Mouse (Mus musculus): ENCODE measurements at regions not wholly inside any gene's neighbourhood (a gene's known extent, or its start where the extent isn't known, plus 50 kb on each side); places are given as distances from the start of the nearest gene placed in this dataset.

GRCm38 (mm10) chr10:21828432-21829061, 53.4 kb upstream of the Sgk1 start:
- no peak for TF ChIP-seq POLR2A (IDR thresholded peaks at IDR 0.05; ENCODE audit: low read depth, low read length)
- no peak for TF ChIP-seq CTCF (IDR thresholded peaks at IDR 0.05; ENCODE audit: extremely low read depth, insufficient read length, insufficient replicate concordance, low read depth, low read length)
